ENCODE assay signal across 8 mouse cellular contexts in genomic region chr3:108911548-108912413, GRCm38 (mm10). TPM values are rescaled to one million over a fixed set of nuclear protein-coding genes. Genes with fewer than 3 reads are reported as not detected.
DNase-seq lines count a peak whose midpoint lies in the region; ATAC-seq lines count a peak whose summit lies in the region.

TSS of gene Prpf38b (minus strand) at chr3:108911727.

- peaks cover 8% of the 10 kb centered on the region; the same call in 1 of the 2 replicates for H3K36me3 ChIP-seq in lung, embryonic 16.5 days (ENCODE audit: control insufficient read depth, insufficient read depth, low read length)

- peak within 1 kb of the TSS; percentile 100 for H3K27ac ChIP-seq in lung, embryonic 16.5 days (ENCODE audit: low read length)

- H3K4me2 ChIP-seq in lung, embryonic 16.5 days (ENCODE audit: low read depth, low read length), result peak within 1 kb of the TSS; percentile 62

- peak; percentile 93 to 95 for ATAC-seq in hematopoietic stem cell, adult 5-6 weeks (replicated peaks in 1 of 2; ENCODE audit: insufficient read depth in 1 of 2, low FRiP score in 2 of 2, low TSS enrichment in 1 of 2, low read depth in 1 of 2, poor library complexity in 2 of 2, severe bottlenecking in 2 of 2)
- peak; percentile 99 for ATAC-seq in lung, embryonic 16.5 days (ENCODE audit: low read depth)

- peaks cover 7% of the 10 kb centered on the region for H3K4me1 ChIP-seq in lung, embryonic 16.5 days (replicated peaks; ENCODE audit: control insufficient read depth, insufficient read depth, low read length)

- H3K9ac ChIP-seq in lung, embryonic 16.5 days (ENCODE audit: low read length), result peak within 1 kb of the TSS; percentile 96

- H3K9me3 ChIP-seq in lung, embryonic 16.5 days (ENCODE audit: control insufficient read depth, low read length), result no peaks in the 10 kb centered on the region

- H3K27me3 ChIP-seq in lung, embryonic 16.5 days (ENCODE audit: control insufficient read depth, insufficient read depth, low read depth, low read length), result no peaks in the 10 kb centered on the region

- peak within 1 kb of the TSS; percentile 96 for H3K4me3 ChIP-seq in lung, embryonic 16.5 days (ENCODE audit: low read length)

- DNase-seq in MEL-GATA-1-ER (ENCODE audit: extremely low read depth, low read depth), result peak; percentile 95
- DNase-seq in cerebellum, adult 8-10 months, result peak; percentile 90
- DNase-seq in forelimb bud, embryonic 11.5 days (ENCODE audit: low read depth, low spot score), result peak; percentile 95
- peak; percentile 82 for DNase-seq in layer of hippocampus, adult 9-10 months (ENCODE audit: low spot score)
- peak; percentile 90 for DNase-seq in ovary, postnatal 10 days (ENCODE audit: low spot score)
- peak; percentile 94 for DNase-seq in thymus, postnatal 10 days (ENCODE audit: low spot score in 2 of 2)

- under 1% methylated on average over 53 of the region's 53 CpGs for WGBS in lung, embryonic 16.5 days

RNA-seq across cellular contexts. Expression of gene Prpf38b, which starts in this region (rescaled TPM):
- total RNA-seq in hematopoietic stem cell, adult 5-6 weeks (2017), result 270 and 419 TPM in 2 replicates
- 67.8 and 69.6 TPM in 2 replicates for polyA plus RNA-seq in lung, embryonic 16.5 days (2015; fragmentation: Nextera tagmentation; extraction: Ambion mirVana)

Comparison
In these comparisons a context has a peak if more than half of its experiments do, and no peak if none do; other contexts are left out.
1. Peak in every context shown above with its lines: DNase-seq, ATAC-seq, H3K4me3 ChIP-seq and H3K27ac ChIP-seq.